Mouse (Mus musculus): ENCODE data around the gene Fkbp1a.

- TF ChIP-seq GABPA (IDR thresholded peaks at IDR 0.05; ENCODE audit: insufficient replicate concordance, low read depth, low read length) (no peak), TBP (conservative IDR thresholded peaks at IDR 0.05; ENCODE audit: low read depth, low read length) (no peak), JUND (conservative IDR thresholded peaks at IDR 0.05; ENCODE audit: low read depth, low read length) (no peak), RCOR1 (conservative IDR thresholded peaks at IDR 0.05; ENCODE audit: low read depth, low read length) (no peak), EP300 (IDR thresholded peaks at IDR 0.05; ENCODE audit: low read length) (no peak), POLR2A (IDR thresholded peaks at IDR 0.05; ENCODE audit: low read depth, low read length) (no peak), MAFK (IDR thresholded peaks at IDR 0.05; ENCODE audit: insufficient replicate concordance, low read length) (no peak), ZC3H11A (IDR thresholded peaks at IDR 0.05; ENCODE audit: low read depth, low read length) (no peak)
Measured at GRCm38 (mm10) chr2:151529169-151529568, 13.1 kb upstream of the Fkbp1a start.

Measured in CH12.LX (cell line).